Mouse (Mus musculus): ENCODE measurements around the gene Gpr62.
"Not testable (repeated sequence)": the region's sequence is repeated elsewhere in the genome, so short reads cannot be mapped to it uniquely, and the experiment has no call there.

Gpr62 gene

GRCm38 (mm10) chr9:106465571-106466200 is at the start of gene Gpr62:
Gene Gpr62, minus strand, starts transcription at chr9:106465938.
- in situ Hi-C loops (cut with MboI, MseI) = no loop called here

GRCm38 (mm10) chr9:106514273-106514672 is 48.5 kb upstream of the Gpr62 start, which contains the start of gene Iqcf5:
Gene Iqcf5, plus strand, starts transcription at chr9:106514573.
- in situ Hi-C loops (cut with MboI, MseI) = no loop called here

- in situ Hi-C loops (cut with MboI, MseI) = no loop called here
Observed at GRCm38 (mm10) chr9:106513566-106513965, 47.8 kb upstream of the Gpr62 start.

GRCm38 (mm10) chr9:106512729-106513450 is 47.2 kb upstream of the Gpr62 start:
- in situ Hi-C loops (cut with MboI, MseI) = no loop called here

- in situ Hi-C loops (cut with MboI, MseI) = loop anchor here (10.0 kb wide), 1 partner anchor 865 kb away; the partner anchor contains the start of gene Pik3r4
Observed at GRCm38 (mm10) chr9:106509356-106509755, 43.6 kb upstream of the Gpr62 start.

- in situ Hi-C loops (cut with MboI, MseI) = loop anchor here (10.0 kb wide), 1 partner anchor 859 kb away; the partner anchor contains the start of gene Pik3r4
Observed at GRCm38 (mm10) chr9:106504246-106504645, 38.5 kb upstream of the Gpr62 start.

GRCm38 (mm10) chr9:106501846-106502245 is 36.1 kb upstream of the Gpr62 start:
- in situ Hi-C loops (cut with MboI, MseI) = loop anchor here (10.0 kb wide), 1 partner anchor 857 kb away; the partner anchor contains the start of gene Pik3r4

- in situ Hi-C loops (cut with MboI, MseI) = loop anchor here (10.0 kb wide), 1 partner anchor 855 kb away; the partner anchor contains the start of gene Pik3r4
Observed at GRCm38 (mm10) chr9:106499667-106500066, 33.9 kb upstream of the Gpr62 start, which contains the start of gene Iqcf1. Gene Iqcf1, plus strand, starts transcription at chr9:106499967.

GRCm38 (mm10) chr9:106487602-106488001 is 21.9 kb upstream of the Gpr62 start:
- in situ Hi-C loops (cut with MboI, MseI) = not testable (repeated sequence)

- in situ Hi-C loops (cut with MboI, MseI) = no loop called here
Observed at GRCm38 (mm10) chr9:106485076-106485475, 19.3 kb upstream of the Gpr62 start.

- in situ Hi-C loops (cut with MboI, MseI) = no loop called here
Observed at GRCm38 (mm10) chr9:106483606-106484005, 17.9 kb upstream of the Gpr62 start.

GRCm38 (mm10) chr9:106483136-106483535 is 17.4 kb upstream of the Gpr62 start:
- in situ Hi-C loops (cut with MboI, MseI) = no loop called here

- in situ Hi-C loops (cut with MboI, MseI) = no loop called here
Observed at GRCm38 (mm10) chr9:106482578-106483115, 16.9 kb upstream of the Gpr62 start.

- in situ Hi-C loops (cut with MboI, MseI) = no loop called here
Observed at GRCm38 (mm10) chr9:106481676-106482075, 15.9 kb upstream of the Gpr62 start.

- in situ Hi-C loops (cut with MboI, MseI) = no loop called here
Observed at GRCm38 (mm10) chr9:106481075-106481474, 15.3 kb upstream of the Gpr62 start.

GRCm38 (mm10) chr9:106480541-106480940 is 14.8 kb upstream of the Gpr62 start:
- in situ Hi-C loops (cut with MboI, MseI) = no loop called here

- in situ Hi-C loops (cut with MboI, MseI) = no loop called here
Observed at GRCm38 (mm10) chr9:106478101-106478500, 12.4 kb upstream of the Gpr62 start.

GRCm38 (mm10) chr9:106477649-106478048 is 11.9 kb upstream of the Gpr62 start:
- in situ Hi-C loops (cut with MboI, MseI) = no loop called here

GRCm38 (mm10) chr9:106476924-106477484 is 11.3 kb upstream of the Gpr62 start, which contains the start of gene Parp3:
Gene Parp3, minus strand, starts transcription at chr9:106476949.
- in situ Hi-C loops (cut with MboI, MseI) = no loop called here

GRCm38 (mm10) chr9:106476002-106476923 is 10.5 kb upstream of the Gpr62 start:
- in situ Hi-C loops (cut with MboI, MseI) = no loop called here

GRCm38 (mm10) chr9:106475663-106476001 is 9.9 kb upstream of the Gpr62 start, which contains the start of gene Rrp9:
Gene Rrp9, plus strand, starts transcription at chr9:106475963.
- in situ Hi-C loops (cut with MboI, MseI) = no loop called here
